Mouse (Mus musculus): ENCODE measurements around the gene Adap2. TPM values are rescaled to one million over a fixed set of nuclear protein-coding genes. Genes with fewer than 3 reads are reported as not detected.

Adap2 gene
- polyA plus RNA-seq, 1 experiment from 2014 or later: 1.5 TPM

DNA sequence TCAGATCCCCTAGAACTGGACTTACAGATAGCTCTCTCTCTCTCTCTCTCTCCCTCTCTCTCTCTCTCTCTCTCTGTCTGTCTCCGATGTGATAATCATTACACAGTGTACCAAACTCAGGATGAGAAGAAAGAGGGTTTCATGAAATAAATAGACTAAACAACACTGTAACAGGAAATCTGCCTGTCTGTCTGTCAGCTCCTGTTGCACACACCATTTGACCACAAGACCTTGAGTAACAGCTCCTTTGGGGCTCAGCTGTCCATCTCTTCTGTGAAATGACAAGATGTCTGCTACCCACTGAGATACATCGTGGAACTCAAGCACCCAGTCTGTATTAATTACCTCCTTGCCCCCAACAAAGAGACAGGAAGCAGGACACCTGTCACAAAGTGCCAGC is 2.4 kb upstream of the Adap2 start:
- Histone ChIP-seq H3K36me3 (ENCODE audit: control insufficient read depth, insufficient read depth, low read length) (no peaks in the 10 kb centered on the region), H3K9ac (ENCODE audit: low read length) (no peak overlapping the region), H3K27ac (ENCODE audit: low read depth, low read length) (no peak overlapping the region), H3K4me1 (ENCODE audit: control insufficient read depth, insufficient read depth, low read length) (no peaks in the 10 kb centered on the region), H3K27me3 (ENCODE audit: control insufficient read depth, insufficient read depth, low read length) (peaks cover 25% of the 10 kb centered on the region), H3K4me3 (ENCODE audit: low read depth, low read length) (no peak overlapping the region), H3K4me2 (ENCODE audit: low read depth) (no peak overlapping the region), H3K9me3 (ENCODE audit: control insufficient read depth, low read length) (no peaks in the 10 kb centered on the region)
- DNase-seq (ENCODE audit: low spot score): no peak
- 54% methylated on average over 2 of the region's 2 CpGs for WGBS
- no peak for ATAC-seq (ENCODE audit: insufficient read depth, low FRiP score, low TSS enrichment)

DNA sequence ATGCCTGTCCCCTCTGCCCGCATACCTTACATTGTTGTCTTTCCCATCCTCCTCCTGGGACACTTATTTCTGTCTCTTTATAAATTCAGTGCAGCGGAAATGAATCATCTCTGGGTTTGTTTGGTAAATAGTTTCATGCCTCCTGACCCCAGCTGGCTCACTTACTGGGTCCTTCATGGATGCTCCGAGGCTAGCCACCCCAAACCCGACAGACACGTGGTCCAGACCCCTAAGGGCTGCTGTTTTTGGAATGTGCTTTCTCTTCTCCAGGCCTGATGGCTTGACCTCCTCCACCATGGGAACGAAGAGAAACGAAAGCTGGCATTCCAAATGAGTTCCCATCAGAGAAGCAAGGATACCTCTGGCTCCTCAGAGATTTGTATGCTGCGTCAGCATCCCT is 1.5 kb upstream of the Adap2 start:
- whole genome bisulfite sequencing: 80% methylated on average over 8 of the region's 8 CpGs
- Histone ChIP-seq H3K36me3 (ENCODE audit: control insufficient read depth, insufficient read depth, low read length) (no peaks in the 10 kb centered on the region), H3K4me1 (ENCODE audit: control insufficient read depth, insufficient read depth, low read length) (no peaks in the 10 kb centered on the region), H3K27me3 (ENCODE audit: control insufficient read depth, insufficient read depth, low read length) (peaks cover 25% of the 10 kb centered on the region), H3K4me2 (ENCODE audit: low read depth) (no peak overlapping the region), H3K9me3 (ENCODE audit: control insufficient read depth, low read length) (no peaks in the 10 kb centered on the region), H3K4me3 (ENCODE audit: low read depth, low read length) (no peak overlapping the region), H3K9ac (ENCODE audit: low read length) (no peak overlapping the region), H3K27ac (ENCODE audit: low read depth, low read length) (no peak overlapping the region)
- ATAC-seq (ENCODE audit: insufficient read depth, low FRiP score, low TSS enrichment) (no peak), DNase-seq (ENCODE audit: low spot score) (no peak)

DNA sequence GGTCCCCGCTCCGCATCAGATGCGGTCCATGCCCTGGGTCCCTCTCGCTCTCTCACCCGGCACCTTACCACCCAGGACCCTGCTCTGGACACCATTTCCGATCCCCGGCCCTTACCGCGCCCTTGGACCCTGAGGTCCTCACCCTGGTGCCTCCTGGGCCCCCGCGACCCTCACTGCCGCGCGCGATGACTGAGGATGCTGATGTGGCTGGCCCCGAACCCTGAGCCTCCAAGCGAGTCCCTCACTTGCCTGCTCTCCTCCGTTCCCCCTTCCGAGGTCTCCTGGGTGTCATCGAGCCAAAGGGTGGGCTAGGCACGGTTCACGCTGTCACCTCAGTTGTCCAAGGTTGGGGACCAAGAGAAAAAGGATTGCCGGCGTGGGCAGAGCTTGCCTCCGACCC is 596 bp downstream of the Adap2 start:
- no peak overlapping the region for H3K9ac ChIP-seq (ENCODE audit: low read length)
- 26% methylated on average over 25 of the region's 25 CpGs for WGBS
- H3K36me3 ChIP-seq (ENCODE audit: control insufficient read depth, insufficient read depth, low read length): no peaks in the 10 kb centered on the region
- peaks cover 25% of the 10 kb centered on the region for H3K27me3 ChIP-seq (ENCODE audit: control insufficient read depth, insufficient read depth, low read length)
- H3K4me1 ChIP-seq (ENCODE audit: control insufficient read depth, insufficient read depth, low read length): no peaks in the 10 kb centered on the region
- peak overlapping the region; percentile 46 for H3K4me3 ChIP-seq (ENCODE audit: low read depth, low read length)
- DNase-seq (ENCODE audit: low spot score): no peak
- H3K4me2 ChIP-seq (ENCODE audit: low read depth): peak overlapping the region; percentile 59
- H3K27ac ChIP-seq (ENCODE audit: low read depth, low read length): no peak overlapping the region
- no peaks in the 10 kb centered on the region for H3K9me3 ChIP-seq (ENCODE audit: control insufficient read depth, low read length)
- no peak for ATAC-seq (ENCODE audit: insufficient read depth, low FRiP score, low TSS enrichment)

DNA sequence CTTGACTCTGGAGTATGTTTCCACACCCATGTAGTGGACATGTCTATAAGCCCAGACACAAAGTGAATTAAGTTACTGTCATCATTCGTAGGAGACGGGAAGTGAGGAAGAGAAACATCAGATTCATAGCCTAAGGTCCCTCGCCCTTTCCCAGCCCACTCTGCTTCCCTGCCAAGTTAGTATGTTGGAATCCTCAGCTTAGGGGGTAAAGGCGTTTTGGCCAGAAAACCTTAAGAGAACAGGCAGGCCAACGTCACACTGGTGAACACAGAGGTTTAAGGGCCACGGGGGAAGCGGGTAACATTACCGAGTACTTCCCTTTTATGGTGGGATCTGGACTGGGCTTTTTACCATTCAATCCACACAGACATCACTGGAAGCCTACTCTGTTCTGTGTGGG is 1.6 kb downstream of the Adap2 start:
- Histone ChIP-seq H3K4me3 (ENCODE audit: low read depth, low read length) (no peak overlapping the region), H3K27ac (ENCODE audit: low read depth, low read length) (no peak overlapping the region), H3K27me3 (ENCODE audit: control insufficient read depth, insufficient read depth, low read length) (peaks cover 25% of the 10 kb centered on the region), H3K9me3 (ENCODE audit: control insufficient read depth, low read length) (no peaks in the 10 kb centered on the region), H3K9ac (ENCODE audit: low read length) (no peak overlapping the region), H3K4me1 (ENCODE audit: control insufficient read depth, insufficient read depth, low read length) (no peaks in the 10 kb centered on the region), H3K36me3 (ENCODE audit: control insufficient read depth, insufficient read depth, low read length) (no peaks in the 10 kb centered on the region), H3K4me2 (ENCODE audit: low read depth) (no peak overlapping the region)
- DNase-seq (ENCODE audit: low spot score) (no peak), ATAC-seq (ENCODE audit: insufficient read depth, low FRiP score, low TSS enrichment) (no peak)
- WGBS: 89% methylated on average over 8 of the region's 8 CpGs

DNA sequence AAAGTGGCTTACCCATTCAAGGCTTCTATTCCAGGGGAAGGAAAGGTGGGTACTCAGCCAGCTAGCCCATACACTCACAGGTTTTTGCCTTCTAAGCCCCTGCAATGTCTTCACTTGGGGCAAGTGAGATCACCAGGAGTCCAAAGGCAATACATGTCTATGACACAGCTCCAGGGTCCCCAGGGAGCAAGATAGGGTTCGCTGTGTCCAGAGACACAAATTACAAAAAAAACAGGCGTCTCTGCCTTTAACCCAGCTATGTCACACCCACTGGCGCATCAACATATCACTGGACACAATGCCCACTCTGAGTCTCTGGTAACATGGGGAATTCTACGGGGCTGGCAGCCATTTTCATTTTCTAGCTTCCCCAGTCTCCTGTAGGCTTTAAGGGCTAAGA is 2.1 kb downstream of the Adap2 start:
- peaks cover 25% of the 10 kb centered on the region for H3K27me3 ChIP-seq (ENCODE audit: control insufficient read depth, insufficient read depth, low read length)
- H3K9me3 ChIP-seq (ENCODE audit: control insufficient read depth, low read length): no peaks in the 10 kb centered on the region
- no peak overlapping the region for H3K9ac ChIP-seq (ENCODE audit: low read length)
- H3K36me3 ChIP-seq (ENCODE audit: control insufficient read depth, insufficient read depth, low read length): no peaks in the 10 kb centered on the region
- DNase-seq (ENCODE audit: low spot score) (no peak), ATAC-seq (ENCODE audit: insufficient read depth, low FRiP score, low TSS enrichment) (no peak)
- H3K4me1 ChIP-seq (ENCODE audit: control insufficient read depth, insufficient read depth, low read length): no peaks in the 10 kb centered on the region
- H3K4me3 ChIP-seq (ENCODE audit: low read depth, low read length): no peak overlapping the region
- WGBS: 85% methylated on average over 4 of the region's 4 CpGs
- no peak overlapping the region for H3K4me2 ChIP-seq (ENCODE audit: low read depth)
- H3K27ac ChIP-seq (ENCODE audit: low read depth, low read length): no peak overlapping the region

DNA sequence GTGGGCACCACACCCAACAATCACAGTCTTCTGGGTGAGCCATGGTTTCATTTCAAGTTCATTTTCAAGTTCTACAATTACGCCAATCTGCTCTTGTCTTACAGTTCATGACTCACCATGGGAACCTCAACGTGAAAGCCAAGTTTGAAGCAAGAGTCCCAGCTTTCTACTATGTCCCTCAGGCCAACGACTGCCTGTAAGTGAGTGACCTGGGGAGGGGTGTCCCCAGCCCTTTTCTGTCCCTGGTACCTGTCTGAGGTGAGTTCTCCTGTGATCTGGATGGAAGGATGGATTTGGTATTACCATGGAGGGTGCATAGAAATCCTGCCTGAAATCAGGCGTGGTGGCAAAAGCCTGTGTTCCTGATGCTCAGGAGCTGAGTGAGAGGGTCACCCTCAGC is 2.9 kb downstream of the Adap2 start:
- ATAC-seq (ENCODE audit: insufficient read depth, low FRiP score, low TSS enrichment) (no peak), DNase-seq (ENCODE audit: low spot score) (no peak)
- Histone ChIP-seq H3K27me3 (ENCODE audit: control insufficient read depth, insufficient read depth, low read length) (peaks cover 25% of the 10 kb centered on the region), H3K27ac (ENCODE audit: low read depth, low read length) (no peak overlapping the region), H3K4me2 (ENCODE audit: low read depth) (no peak overlapping the region), H3K4me1 (ENCODE audit: control insufficient read depth, insufficient read depth, low read length) (no peaks in the 10 kb centered on the region), H3K9ac (ENCODE audit: low read length) (no peak overlapping the region), H3K9me3 (ENCODE audit: control insufficient read depth, low read length) (no peaks in the 10 kb centered on the region), H3K4me3 (ENCODE audit: low read depth, low read length) (no peak overlapping the region), H3K36me3 (ENCODE audit: control insufficient read depth, insufficient read depth, low read length) (no peaks in the 10 kb centered on the region)
- 83% methylated on average over 4 of the region's 4 CpGs for WGBS

DNA sequence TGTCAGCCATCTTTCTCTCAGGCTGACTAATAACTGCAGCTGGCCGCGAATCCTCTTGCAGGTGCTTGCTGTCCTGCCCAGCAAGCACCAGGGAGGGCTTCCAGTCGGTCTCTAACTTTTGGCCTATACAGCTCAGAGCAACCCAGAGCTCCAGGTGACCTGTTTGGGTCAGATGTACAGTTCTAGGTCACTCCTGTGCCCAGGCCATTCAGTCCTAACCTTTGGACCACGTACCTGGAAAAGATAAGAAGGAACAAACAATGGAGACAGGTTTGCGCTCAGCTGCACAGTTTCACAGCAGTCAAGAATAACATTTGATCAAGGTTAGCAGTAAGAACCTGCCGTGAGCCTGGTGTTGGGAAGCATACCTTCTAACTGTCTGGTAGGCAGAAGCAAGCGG is 5.1 kb downstream of the Adap2 start:
- no peak overlapping the region for H3K4me2 ChIP-seq (ENCODE audit: low read depth)

DNA sequence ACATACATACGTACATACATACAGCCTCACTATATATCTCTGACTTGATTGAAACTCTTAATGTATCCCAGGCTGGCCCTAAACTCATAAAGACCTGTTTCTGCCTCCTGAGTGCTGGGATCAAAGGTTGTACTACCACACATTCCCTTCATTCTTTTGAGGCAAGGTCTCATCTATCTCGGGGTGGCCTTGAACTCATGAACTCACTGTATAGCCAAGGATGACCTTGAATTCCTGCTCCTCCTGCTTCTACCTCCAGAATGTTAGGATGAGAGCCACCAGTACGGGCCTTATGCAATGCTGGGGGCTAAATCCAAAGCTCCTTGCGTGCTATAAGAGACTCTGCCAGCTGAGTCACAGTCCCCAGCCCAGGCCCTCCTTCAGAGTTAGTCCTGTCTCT is 7.1 kb downstream of the Adap2 start:
- ATAC-seq (ENCODE audit: insufficient read depth, low FRiP score, low TSS enrichment) (no peak), DNase-seq (ENCODE audit: low spot score) (no peak)
- Histone ChIP-seq H3K27me3 (ENCODE audit: control insufficient read depth, insufficient read depth, low read length) (0 out of 2 replicates have a peak, but pooled peaks cover 2% of the 10 kb centered on the region), H3K36me3 (ENCODE audit: control insufficient read depth, insufficient read depth, low read length) (no peaks in the 10 kb centered on the region), H3K4me3 (ENCODE audit: low read depth, low read length) (no peak overlapping the region), H3K9ac (ENCODE audit: low read length) (no peak overlapping the region), H3K9me3 (ENCODE audit: control insufficient read depth, low read length) (no peaks in the 10 kb centered on the region), H3K4me2 (ENCODE audit: low read depth) (no peak overlapping the region), H3K27ac (ENCODE audit: low read depth, low read length) (no peak overlapping the region), H3K4me1 (ENCODE audit: control insufficient read depth, insufficient read depth, low read length) (no peaks in the 10 kb centered on the region)
- WGBS: 86% methylated on average over 4 of the region's 4 CpGs

More for the DNA sequence above, 5.1 kb downstream of the Adap2 start:
- Histone ChIP-seq H3K4me3 (ENCODE audit: low read depth, low read length) (no peak overlapping the region), H3K36me3 (ENCODE audit: control insufficient read depth, insufficient read depth, low read length) (no peaks in the 10 kb centered on the region), H3K27ac (ENCODE audit: low read depth, low read length) (no peak overlapping the region), H3K9ac (ENCODE audit: low read length) (no peak overlapping the region), H3K4me1 (ENCODE audit: control insufficient read depth, insufficient read depth, low read length) (no peaks in the 10 kb centered on the region), H3K27me3 (ENCODE audit: control insufficient read depth, insufficient read depth, low read length) (peaks cover 15% of the 10 kb centered on the region), H3K9me3 (ENCODE audit: control insufficient read depth, low read length) (no peaks in the 10 kb centered on the region)
- WGBS: 85% methylated on average over 7 of the region's 7 CpGs
- ATAC-seq (ENCODE audit: insufficient read depth, low FRiP score, low TSS enrichment) (no peak), DNase-seq (ENCODE audit: low spot score) (no peak)

DNA sequence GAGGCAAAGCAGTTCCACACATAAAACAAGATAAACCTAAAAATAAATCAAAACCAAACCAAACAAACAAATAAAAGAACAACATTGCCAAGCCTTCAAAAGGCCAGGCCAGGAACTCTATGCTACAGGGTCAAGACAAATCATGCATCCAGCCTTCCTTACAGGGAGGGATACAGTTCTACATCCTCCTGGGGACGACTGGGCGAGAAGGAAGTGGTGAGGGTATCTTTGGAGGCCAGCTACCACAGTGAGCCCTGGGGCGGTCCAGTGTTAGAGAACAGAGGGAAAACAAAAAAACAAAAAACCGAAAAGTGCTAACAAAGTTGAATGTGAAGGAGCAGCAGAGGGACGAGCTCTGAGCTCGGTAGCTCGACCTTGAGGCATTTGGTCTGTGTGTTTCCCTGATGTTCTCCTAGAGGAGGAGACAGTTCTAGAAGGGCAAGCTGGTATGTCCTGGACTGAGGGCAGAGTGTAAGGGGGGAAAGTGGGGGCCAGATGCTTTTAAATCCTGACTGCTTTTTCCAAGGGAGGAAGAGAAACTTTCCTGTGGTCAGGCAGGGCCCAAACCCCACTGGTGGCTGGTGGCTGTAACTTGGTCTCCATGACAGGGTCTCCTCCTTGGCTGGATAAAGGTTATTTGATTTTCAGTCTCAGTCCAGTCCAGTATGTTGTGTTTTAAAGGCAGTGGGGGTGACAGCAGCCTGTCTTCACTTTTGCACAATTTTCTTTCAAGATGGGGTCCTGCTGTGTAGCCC is 9.6 kb downstream of the Adap2 start:
- no peak overlapping the region for H3K4me3 ChIP-seq (ENCODE audit: low read depth, low read length)
- no peaks in the 10 kb centered on the region for H3K4me1 ChIP-seq (ENCODE audit: control insufficient read depth, insufficient read depth, low read length)
- H3K4me2 ChIP-seq (ENCODE audit: low read depth): no peak overlapping the region
- ATAC-seq (ENCODE audit: insufficient read depth, low FRiP score, low TSS enrichment): no peak
- no peaks in the 10 kb centered on the region for H3K9me3 ChIP-seq (ENCODE audit: control insufficient read depth, low read length)
- no peaks in the 10 kb centered on the region for H3K36me3 ChIP-seq (ENCODE audit: control insufficient read depth, insufficient read depth, low read length)
- no peak overlapping the region for H3K27ac ChIP-seq (ENCODE audit: low read depth, low read length)
- WGBS: 76% methylated on average over 7 of the region's 7 CpGs
- H3K9ac ChIP-seq (ENCODE audit: low read length): no peak overlapping the region
- no peak for DNase-seq (ENCODE audit: low spot score)
- no peaks in the 10 kb centered on the region for H3K27me3 ChIP-seq (ENCODE audit: control insufficient read depth, insufficient read depth, low read length)
